In genomic region chr4:44168816-44169215, GRCm38 (mm10) we compare ENCODE assay signal across 8 mouse cellular contexts.
DNase-seq lines count a peak whose midpoint lies in the region; ATAC-seq and TF ChIP-seq lines count a peak whose summit lies in the region.

No protein-coding gene starts in this region.

- no peaks in the 10 kb centered on the region for H3K27me3 ChIP-seq in erythroblast, embryonic 14.5 days (ENCODE audit: control insufficient read depth)
- no peaks in the 10 kb centered on the region for H3K27me3 ChIP-seq in forebrain, embryonic 14.5 days (replicated peaks; ENCODE audit: control insufficient read depth, insufficient read depth, low read length)
- H3K27me3 ChIP-seq in liver, embryonic 14.5 days (ENCODE audit: control insufficient read depth, insufficient read depth, low read length): no peaks in the 10 kb centered on the region

- no peak overlapping the region; the same call in 1 of the 2 replicates for H3K27ac ChIP-seq in forebrain, embryonic 14.5 days (ENCODE audit: low read depth, low read length)
- H3K27ac ChIP-seq in liver, embryonic 14.5 days: peak overlapping the region; percentile 80

- DNase-seq in B cell, adult 2 months: peak; percentile 39
- DNase-seq in forebrain, embryonic 14.5 days (ENCODE audit: low spot score): no peak
- DNase-seq in liver, embryonic 14.5 days (ENCODE audit: low read depth in 3 of 3, low spot score in 3 of 3): no peak
- DNase-seq in urinary bladder, adult 18-20 months (ENCODE audit: low spot score in 2 of 2): no peak
- DNase-seq in gastrocnemius, postnatal 4 days (ENCODE audit: low spot score in 2 of 2): no peak

- TF ChIP-seq CTCF in liver, embryonic 14.5 days (IDR thresholded peaks at IDR 0.05; ENCODE audit: low read depth): no peak

- no peaks in the 10 kb centered on the region for H3K9me3 ChIP-seq in erythroblast, embryonic 14.5 days (ENCODE audit: control insufficient read depth, low read length)
- no peaks in the 10 kb centered on the region for H3K9me3 ChIP-seq in forebrain, embryonic 14.5 days (replicated peaks; ENCODE audit: control insufficient read depth, low read length)
- no peaks in the 10 kb centered on the region for H3K9me3 ChIP-seq in liver, embryonic 14.5 days (ENCODE audit: control insufficient read depth, low read length)

- ATAC-seq in erythroblast, adult 5-6 weeks (replicated peaks; ENCODE audit: low FRiP score, poor library complexity, severe bottlenecking): no peak
- ATAC-seq in forebrain, embryonic 14.5 days: no peak
- no peak for ATAC-seq in liver, embryonic 14.5 days (ENCODE audit: insufficient read depth)
- no peak for ATAC-seq in frontal cortex, adult (ENCODE audit: low TSS enrichment)

- H3K4me1 ChIP-seq in erythroblast, embryonic 14.5 days (ENCODE audit: control insufficient read depth): peaks cover 43% of the 10 kb centered on the region
- H3K4me1 ChIP-seq in forebrain, embryonic 14.5 days (ENCODE audit: control insufficient read depth, insufficient read depth, low read length): peaks cover 23% of the 10 kb centered on the region
- H3K4me1 ChIP-seq in liver, embryonic 14.5 days (replicated peaks; ENCODE audit: control insufficient read depth in 2 of 2, insufficient read depth in 2 of 2, low read length in 1 of 2): peaks cover 12 to 22% of the 10 kb centered on the region in 2 experiments

- TF ChIP-seq EP300 in liver, embryonic 14.5 days (IDR thresholded peaks at IDR 0.05; ENCODE audit: low read depth): no peak

- 10% methylated on average over 7 of the region's 7 CpGs for WGBS in forebrain, embryonic 14.5 days
- WGBS in liver, embryonic 14.5 days (ENCODE audit: insufficient replicate concordance): 4% methylated on average over 7 of the region's 7 CpGs

- peak overlapping the region; percentile 60 for H3K4me2 ChIP-seq in forebrain, embryonic 14.5 days (ENCODE audit: low read length)
- H3K4me2 ChIP-seq in liver, embryonic 14.5 days (ENCODE audit: low read depth): peak overlapping the region; percentile 92

- peak overlapping the region; percentile 94 for H3K4me3 ChIP-seq in erythroblast, embryonic 14.5 days (replicated peaks)
- 0 out of 2 replicates have a peak overlapping the region, but pooled peaks have one; percentile 40 for H3K4me3 ChIP-seq in forebrain, embryonic 14.5 days (ENCODE audit: low read depth, low read length)
- H3K4me3 ChIP-seq in liver, embryonic 14.5 days (ENCODE audit: insufficient read depth in 1 of 2, low read depth in 2 of 2, low read length in 2 of 2): peak overlapping the region; percentile 35 to 64; a peak in 3 of 4 replicates

- no peak overlapping the region for H3K9ac ChIP-seq in forebrain, embryonic 14.5 days (ENCODE audit: low read length)
- peak overlapping the region; percentile 75 for H3K9ac ChIP-seq in liver, embryonic 14.5 days (replicated peaks)

- H3K36me3 ChIP-seq in erythroblast, embryonic 14.5 days (ENCODE audit: control insufficient read depth): peaks cover 7% of the 10 kb centered on the region
- no peaks in the 10 kb centered on the region for H3K36me3 ChIP-seq in forebrain, embryonic 14.5 days (ENCODE audit: control insufficient read depth, insufficient read depth, low read length)
- H3K36me3 ChIP-seq in liver, embryonic 14.5 days (replicated peaks; ENCODE audit: control insufficient read depth, insufficient read depth, low read depth): no peaks in the 10 kb centered on the region

Comparison
In these comparisons a context has a peak if more than half of its experiments do, and no peak if none do; other contexts are left out.
1. H3K4me3 ChIP-seq: peak in every context shown above with its lines; median percentile 94 in erythroblast, embryonic 14.5 days; 50 in liver, embryonic 14.5 days; 40 in forebrain, embryonic 14.5 days.
2. DNase-seq: peak in B cell, adult 2 months (2 of 2); none in forebrain, embryonic 14.5 days (single experiment), liver, embryonic 14.5 days (0 of 3), urinary bladder, adult 18-20 months (0 of 2) and gastrocnemius, postnatal 4 days (0 of 2).